Mouse (Mus musculus) cerebellum, adult 2 months (tissue): ENCODE data around the gene Ocel1.

Experiments used
- CTCF ChIP-seq: fragments of 200-500 bp; IDR thresholded peaks from 2 replicates; pipeline ENCODE4 v1.5.1; 2011; ENCODE audit warnings: low read depth, mild to moderate bottlenecking, control low read depth, low read length, moderate library complexity, borderline replicate concordance; ENCODE audit not compliant: insufficient read depth
- POLR2A ChIP-seq: fragments of 200-500 bp; IDR thresholded peaks from 2 replicates; pipeline ENCODE4 v1.6.1; 2011; ENCODE audit warnings: low read length, control low read depth, borderline replicate concordance; ENCODE audit not compliant: insufficient read depth

GRCm38 (mm10) chr8:71358026-71358425, 13.1 kb upstream of the Ocel1 start:
- no peak for TF ChIP-seq CTCF
- no peak for TF ChIP-seq POLR2A
